ENCODE assay signal across 40 mouse cellular contexts in the genomic region with DNA sequence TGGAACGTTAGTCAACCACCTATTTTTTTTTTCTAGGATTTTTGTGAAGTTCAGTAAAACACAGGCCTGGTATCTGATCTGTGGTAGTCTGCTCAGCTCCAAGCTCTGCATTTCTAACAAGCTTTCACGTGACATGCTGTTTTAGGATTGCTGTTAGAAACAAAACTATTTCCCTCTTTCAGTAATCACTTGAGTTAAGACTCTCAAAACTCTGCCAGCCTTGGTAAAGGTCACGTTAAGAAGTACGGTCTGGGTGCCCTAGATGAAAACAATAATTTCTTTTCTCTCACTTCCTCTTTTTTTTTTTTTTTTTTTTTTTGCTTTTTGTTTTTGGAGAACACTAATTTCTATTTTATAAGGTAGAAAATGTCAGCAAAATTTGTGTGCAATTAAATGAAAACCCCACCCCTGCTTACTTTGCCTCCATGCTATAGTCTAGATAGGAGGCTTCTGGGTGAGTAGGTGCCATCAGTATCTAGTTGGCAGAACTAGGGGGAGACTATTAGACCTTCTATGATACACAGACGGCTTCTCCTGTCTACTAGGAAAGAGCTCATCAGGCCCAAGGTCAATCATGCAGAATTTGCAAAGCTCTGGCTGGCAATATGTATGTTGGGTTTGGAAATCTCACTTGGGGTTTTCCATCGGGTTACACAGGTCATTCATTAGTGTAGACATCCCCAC. TPM values are rescaled to one million over a fixed set of nuclear protein-coding genes. Genes with fewer than 3 reads are reported as not detected.
DNase-seq lines count a peak whose midpoint lies in the region; ATAC-seq and TF ChIP-seq lines count a peak whose summit lies in the region.
"Had no signal": no experiment of that assay in that cellular context is flagged by ENCODE, and none has a peak within 500 bp of the region (broad histone marks: within the 10 kb centered on the region; RNA-seq: fewer than 3 reads in every experiment).

No protein-coding gene starts in this region.

- H3K36me3 ChIP-seq in liver, postnatal 0 days (replicated peaks; ENCODE audit: insufficient read depth, low read length), result no peaks in the 10 kb centered on the region
- no peaks in the 10 kb centered on the region for H3K36me3 ChIP-seq in CH12.LX (replicated peaks in 1 of 2; ENCODE audit: control insufficient read depth in 1 of 2, insufficient read depth in 1 of 2, low read length in 1 of 2)
- H3K36me3 ChIP-seq in intestine, embryonic 16.5 days (ENCODE audit: control insufficient read depth, insufficient read depth, low read length), result no peaks in the 10 kb centered on the region
- H3K36me3 ChIP-seq: embryonic facial prominence, embryonic 10.5 days; embryonic facial prominence, embryonic 15.5 days; forebrain, embryonic 12.5 days; kidney, embryonic 15.5 days; liver, embryonic 12.5 days; midbrain, embryonic 10.5 days had no signal

- TF ChIP-seq POLR2A in CH12.LX (IDR thresholded peaks at IDR 0.05; ENCODE audit: low read depth, low read length), result no peak
- no peak for TF ChIP-seq POLR2A in bone marrow macrophage, adult 2 months (IDR thresholded peaks at IDR 0.05; ENCODE audit: borderline replicate concordance, low read depth, low read length)

- no peaks in the 10 kb centered on the region for H3K9me3 ChIP-seq in liver, postnatal 0 days (ENCODE audit: low read length)
- no peaks in the 10 kb centered on the region for H3K9me3 ChIP-seq in CH12.LX (replicated peaks; ENCODE audit: low read length)
- H3K9me3 ChIP-seq in intestine, embryonic 16.5 days (ENCODE audit: control insufficient read depth, low read length), result no peaks in the 10 kb centered on the region
- H3K9me3 ChIP-seq: embryonic facial prominence, embryonic 10.5 days; embryonic facial prominence, embryonic 15.5 days; forebrain, embryonic 12.5 days; kidney, embryonic 15.5 days; liver, embryonic 12.5 days; midbrain, embryonic 10.5 days had no signal

- ATAC-seq in liver, postnatal 0 days, result no peak
- ATAC-seq in megakaryocyte progenitor cell, adult 5-6 weeks (replicated peaks; ENCODE audit: poor library complexity), result peak; percentile 69
- ATAC-seq in intestine, embryonic 16.5 days, result no peak
- ATAC-seq: liver, embryonic 12.5 days; lung, postnatal 0 days; midbrain, embryonic 16.5 days had no signal

- no peak overlapping the region for H3K4me3 ChIP-seq in liver, postnatal 0 days (ENCODE audit: low read depth, low read length)
- H3K4me3 ChIP-seq in CH12.LX (replicated peaks in 1 of 3; ENCODE audit: low read depth in 2 of 3, low read length in 2 of 3, poor library complexity in 1 of 3), result no peak overlapping the region
- H3K4me3 ChIP-seq in bone marrow macrophage, adult 2 months (ENCODE audit: insufficient read depth, low read length), result no peak overlapping the region
- H3K4me3 ChIP-seq in intestine, embryonic 16.5 days (ENCODE audit: low read length), result no peak overlapping the region
- H3K4me3 ChIP-seq: embryonic facial prominence, embryonic 10.5 days; embryonic facial prominence, embryonic 15.5 days; forebrain, embryonic 12.5 days; kidney, embryonic 15.5 days; layer of hippocampus, adult 2 months; left cerebral cortex, adult 2 months; liver, embryonic 12.5 days; midbrain, embryonic 10.5 days had no signal

- in situ Hi-C loops in CH12.LX (cut with MboI; ENCODE audit: low pct_ligation_motif_present, low pct_unique_long_range_greater_than_20kb, low sequenced_read_pairs), result no loop called here

- dilution Hi-C loops in CH12.LX (cut with MboI; ENCODE audit: extremely low pct_ligation_motif_present, extremely low pct_unique_long_range_greater_than_20kb, low sequenced_read_pairs), result no loop called here

- WGBS in liver, postnatal 0 days (ENCODE audit: insufficient replicate concordance), result 38% methylated on average over 6 of the region's 6 CpGs
- 77% methylated on average over 6 of the region's 6 CpGs for WGBS in intestine, embryonic 16.5 days

- TF ChIP-seq RAD21 in CH12.LX (IDR thresholded peaks at IDR 0.05; ENCODE audit: low read depth, low read length), result no peak

- no peak overlapping the region for H3K9ac ChIP-seq in liver, postnatal 0 days (replicated peaks)
- 0 out of 2 replicates have a peak overlapping the region, but pooled peaks have one; percentile 18 for H3K9ac ChIP-seq in CH12.LX (ENCODE audit: insufficient read depth, low read depth)
- H3K9ac ChIP-seq in intestine, embryonic 16.5 days (ENCODE audit: low read depth, low read length), result no peak overlapping the region
- H3K9ac ChIP-seq: embryonic facial prominence, embryonic 15.5 days; forebrain, embryonic 12.5 days; hindbrain, embryonic 14.5 days; kidney, embryonic 15.5 days; liver, embryonic 12.5 days had no signal

- intact Hi-C loops in left cerebral cortex, postnatal 36 days (cut with DNase I), result no loop called here

- TF ChIP-seq EP300 in liver, postnatal 0 days (IDR thresholded peaks at IDR 0.05; ENCODE audit: low read depth), result no peak
- peak; percentile 86 for TF ChIP-seq EP300 in CH12.LX (IDR thresholded peaks at IDR 0.05; ENCODE audit: low read length)

- 0 out of 2 replicates have a peak overlapping the region, but pooled peaks have one; percentile 23 for H3K27ac ChIP-seq in liver, postnatal 0 days (ENCODE audit: low read depth)
- no peak overlapping the region for H3K27ac ChIP-seq in CH12.LX (ENCODE audit: insufficient read depth, low read depth)
- peak overlapping the region; percentile 52 for H3K27ac ChIP-seq in bone marrow macrophage, adult 2 months (ENCODE audit: insufficient read depth, low read depth, low read length)
- H3K27ac ChIP-seq in intestine, embryonic 16.5 days (ENCODE audit: low read length), result no peak overlapping the region
- H3K27ac ChIP-seq: embryonic facial prominence, embryonic 10.5 days; embryonic facial prominence, embryonic 15.5 days; forebrain, embryonic 12.5 days; hindbrain, embryonic 14.5 days; kidney, embryonic 15.5 days; layer of hippocampus, adult 2 months; left cerebral cortex, adult 2 months; liver, embryonic 12.5 days; macrophage; midbrain, embryonic 10.5 days had no signal

- no peaks in the 10 kb centered on the region for H3K79me2 ChIP-seq in CH12.LX (replicated peaks; ENCODE audit: control insufficient read depth, extremely low read depth, insufficient read depth, poor library complexity, severe bottlenecking)

- TF ChIP-seq CTCF in liver, postnatal 0 days (IDR thresholded peaks at IDR 0.05; ENCODE audit: low read depth), result no peak
- no peak for TF ChIP-seq CTCF in CH12.LX (conservative IDR thresholded peaks at IDR 0.05 in 1 of 2, IDR thresholded peaks at IDR 0.05 in 1 of 2; ENCODE audit: low read depth in 2 of 2, low read length in 2 of 2)
- no peak for TF ChIP-seq CTCF in bone marrow macrophage, adult 2 months (IDR thresholded peaks at IDR 0.05; ENCODE audit: low read depth, low read length)

- no peaks in the 10 kb centered on the region for H3K27me3 ChIP-seq in liver, postnatal 0 days (ENCODE audit: insufficient read depth, low read length)
- H3K27me3 ChIP-seq in CH12.LX (replicated peaks), result no peaks in the 10 kb centered on the region
- H3K27me3 ChIP-seq in intestine, embryonic 16.5 days (replicated peaks; ENCODE audit: control insufficient read depth, insufficient read depth, low read length), result no peaks in the 10 kb centered on the region
- H3K27me3 ChIP-seq: embryonic facial prominence, embryonic 15.5 days; forebrain, embryonic 12.5 days; kidney, embryonic 15.5 days had no signal

- no peak for DNase-seq in liver, postnatal 0 days
- DNase-seq in liver, result no peak
- peak; percentile 60 for DNase-seq in CH12.LX (ENCODE audit: extremely low read depth)
- no peak for DNase-seq in left cerebral cortex, postnatal 36 days (ENCODE audit: low spot score in 2 of 2)
- DNase-seq in lung, postnatal 36 days, result no peak
- DNase-seq: adrenal gland, adult 2 months; adrenal gland, postnatal 36 days; cerebellum, adult 2 months; cerebellum, postnatal 14 days; gastrocnemius, postnatal 10 days; kidney, adult 11 months; kidney, postnatal 36 days; left cerebral cortex, postnatal 4 days; lung, adult 18-20 months; right cerebral cortex, postnatal 14 days; thymus, postnatal 4 days had no signal

- no peak overlapping the region for H3K4me2 ChIP-seq in liver, postnatal 0 days (ENCODE audit: low read depth, low read length)
- peak overlapping the region; percentile 50; the same call in 1 of the 2 replicates for H3K4me2 ChIP-seq in CH12.LX (ENCODE audit: insufficient read depth, low read depth, poor library complexity, severe bottlenecking)
- no peak overlapping the region for H3K4me2 ChIP-seq in intestine, embryonic 16.5 days (ENCODE audit: low read depth, low read length)
- H3K4me2 ChIP-seq: embryonic facial prominence, embryonic 15.5 days; forebrain, embryonic 12.5 days; hindbrain, embryonic 14.5 days; kidney, embryonic 15.5 days; liver, embryonic 12.5 days had no signal

- H3K4me1 ChIP-seq in liver, postnatal 0 days (ENCODE audit: insufficient read depth), result no peaks in the 10 kb centered on the region
- peaks cover 5 to 33% of the 10 kb centered on the region in 2 experiments; a peak in 3 of 4 replicates for H3K4me1 ChIP-seq in CH12.LX (ENCODE audit: control insufficient read depth in 1 of 2, insufficient read depth in 2 of 2)
- peaks cover 5% of the 10 kb centered on the region for H3K4me1 ChIP-seq in bone marrow macrophage, adult 2 months (ENCODE audit: control insufficient read depth, insufficient read depth, low read length)
- no peaks in the 10 kb centered on the region for H3K4me1 ChIP-seq in intestine, embryonic 16.5 days (ENCODE audit: control insufficient read depth, insufficient read depth, low read length)
- H3K4me1 ChIP-seq: kidney, embryonic 15.5 days; liver, embryonic 12.5 days had no signal

RNA-seq across cellular contexts. Expression of a gene that starts 5.1 kb away (rescaled TPM):
- polyA plus RNA-seq in liver, postnatal 0 days (2015; fragmentation: Nextera tagmentation; extraction: Ambion mirVana), result 0.06 and 0.15 TPM in 2 replicates
- total RNA-seq in CH12.LX (2012; rRNA removed) (not detected in 2 replicates), CH12.LX (2014; rRNA removed) (not detected in 2 replicates)
- not detected in 2 replicates for polyA plus RNA-seq in CH12.LX (2012; ENCODE audit: insufficient read length, low read depth)
- not detected in 2 replicates for polyA plus RNA-seq in bone marrow macrophage, adult 2 months (2012; ENCODE audit: insufficient read depth, insufficient read length, missing spikeins)
- total RNA-seq in megakaryocyte progenitor cell, adult 5-6 weeks (2015), result not detected in 2 replicates
- total RNA-seq in megakaryocyte progenitor cell, adult 5-6 weeks (2017), result not detected in 2 replicates
- 4.6 and 6.0 TPM in 2 replicates for polyA plus RNA-seq in intestine, embryonic 16.5 days (2015; fragmentation: Nextera tagmentation; extraction: Ambion mirVana)
- 1 to 10 TPM; 1.3 TPM for total RNA-seq in left cerebral cortex, postnatal 36 days (2021)
- polyA plus RNA-seq: macrophage had no signal

RNA-seq across cellular contexts. Expression of a gene that starts 55.7 kb away (rescaled TPM):
- not detected in 2 replicates for polyA plus RNA-seq in liver, postnatal 0 days (2015; fragmentation: Nextera tagmentation; extraction: Ambion mirVana)
- total RNA-seq in CH12.LX (2012; rRNA removed) (not detected in 2 replicates), CH12.LX (2014; rRNA removed) (not detected in 2 replicates)
- polyA plus RNA-seq in CH12.LX (2012; ENCODE audit: insufficient read length, low read depth), result not detected in 2 replicates
- not detected in 2 replicates for polyA plus RNA-seq in bone marrow macrophage, adult 2 months (2012; ENCODE audit: insufficient read depth, insufficient read length, missing spikeins)
- total RNA-seq in megakaryocyte progenitor cell, adult 5-6 weeks (2015), result not detected in 2 replicates
- not detected in 2 replicates for total RNA-seq in megakaryocyte progenitor cell, adult 5-6 weeks (2017)
- not detected in 2 replicates for polyA plus RNA-seq in intestine, embryonic 16.5 days (2015; fragmentation: Nextera tagmentation; extraction: Ambion mirVana)
- not detected for total RNA-seq in left cerebral cortex, postnatal 36 days (2021)
- total RNA-seq: adrenal gland, adult 2 months; adrenal gland, postnatal 36 days; ES-E14; gastrocnemius, postnatal 10 days; heart, postnatal 25 days; layer of hippocampus, adult 2 months; layer of hippocampus, postnatal 14 days; left cerebral cortex, adult 2 months; left cerebral cortex, postnatal 4 days had no signal
- polyA plus RNA-seq: adrenal gland, adult 2 months; cerebellum, adult 2 months; embryonic facial prominence, embryonic 10.5 days; embryonic facial prominence, embryonic 15.5 days; forebrain, embryonic 12.5 days; gonadal fat pad, adult 2 months; heart, embryonic 14.5 days; hindbrain, embryonic 14.5 days; kidney, embryonic 15.5 days; liver, embryonic 12.5 days; lung, postnatal 0 days; macrophage; midbrain, embryonic 10.5 days; neural tube, embryonic 11.5 days; small intestine, adult 2 months; stomach, embryonic 14.5 days; thymus, postnatal 0 days had no signal

Comparison
In these comparisons a context has a peak if more than half of its experiments do, and no peak if none do; other contexts are left out.
1. H3K27ac ChIP-seq: peak in liver, postnatal 0 days (single experiment) and bone marrow macrophage, adult 2 months (single experiment); none in CH12.LX (single experiment) and intestine, embryonic 16.5 days (single experiment).